Mouse (Mus musculus) midbrain, embryonic 15.5 days (tissue): Measurements from ENCODE around the gene Nrros. TPM values are rescaled to one million over a fixed set of nuclear protein-coding genes. Genes with fewer than 3 reads are reported as not detected.
"Not testable (repeated sequence)": the region's sequence is repeated elsewhere in the genome, so short reads cannot be mapped to it uniquely, and the experiment has no call there.

Experiments
- ATAC-seq: fragments of 200-750 bp; cut with Nextera tagmentation; replicated peaks from 2 replicates; pipeline ENCODE4 v1.8.0; 2017; ENCODE audit warnings: moderate TSS enrichment
- H3K27ac ChIP-seq: fragments of 300-500 bp; sonication (generic); 2 replicates; pipeline ENCODE4 v1.5.1; 2015; ENCODE audit warnings: mild to moderate bottlenecking, inconsistent platforms
- H3K27me3 ChIP-seq: fragments of 300-500 bp; sonication (generic); replicated peaks from 2 replicates; pipeline ENCODE4 v1.6.1; 2015; ENCODE audit warnings: inconsistent platforms
- H3K36me3 ChIP-seq: fragments of 300-500 bp; sonication (generic); replicated peaks from 2 replicates; pipeline ENCODE4 v1.6.1; 2015; ENCODE audit warnings: inconsistent platforms
- H3K4me1 ChIP-seq: fragments of 300-500 bp; sonication (generic); 2 replicates; pipeline ENCODE4 v1.6.1; 2015; ENCODE audit warnings: inconsistent platforms
- H3K4me2 ChIP-seq: fragments of 300-500 bp; sonication (generic); 2 replicates; pipeline ENCODE4 v1.6.1; 2015; ENCODE audit warnings: inconsistent platforms, mild to moderate bottlenecking, moderate library complexity
- H3K4me3 ChIP-seq: fragments of 300-500 bp; sonication (generic); 2 replicates; pipeline ENCODE4 v1.5.1; 2015; ENCODE audit warnings: mild to moderate bottlenecking, inconsistent platforms
- H3K9ac ChIP-seq: fragments of 300-500 bp; sonication (generic); 2 replicates; pipeline ENCODE4 v1.6.1; 2015; ENCODE audit warnings: mild to moderate bottlenecking, inconsistent platforms
- H3K9me3 ChIP-seq: fragments of 300-500 bp; sonication (generic); 2 replicates; pipeline ENCODE4 v1.6.1; 2016; ENCODE audit warnings: inconsistent platforms
- WGBS: fragments of 180-500 bp; shearing (Covaris S2); methylation state at CpG from one replicate; pipeline ENCODE4 v1.1.7; 2015; ENCODE audit warnings: mixed read lengths; 5-methylcytosine and 5-hydroxymethylcytosine counted together
- polyA plus RNA-seq: library from polyadenylated mRNA; unstranded; fragments of >200 nt; fragmentation: Nextera tagmentation; extraction: Ambion mirVana; gene quantifications from 2 replicates; pipeline ENCODE4 v1.2.1, GENCODE M21; 2015

The Nrros gene
- polyA plus RNA-seq, 1 experiment from 2014 or later = 8.6 TPM

DNA sequence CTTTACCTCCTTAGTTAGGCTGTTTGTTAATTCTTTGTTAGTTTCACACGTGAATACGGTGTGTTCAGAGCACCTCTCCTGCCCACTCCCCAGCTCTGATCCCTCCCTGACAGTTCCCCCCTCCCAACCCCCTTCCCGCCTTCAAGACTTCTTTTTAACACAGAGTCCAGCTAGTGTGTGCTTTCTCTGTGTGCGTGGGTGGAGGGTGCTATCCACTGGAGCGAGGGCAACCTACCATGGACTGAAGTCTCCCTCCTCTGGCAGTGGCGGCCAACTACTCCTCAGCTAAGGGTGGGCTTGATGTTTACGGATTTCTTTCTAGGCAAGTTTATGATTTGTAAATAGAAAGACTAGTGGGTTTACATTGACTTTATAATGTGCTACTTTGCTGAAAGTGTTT lies 57.2 kb downstream of the Nrros start:
- Histone ChIP-seq H3K27me3 (no peaks in the 10 kb centered on the region), H3K9me3 (no peaks in the 10 kb centered on the region), H3K27ac (no peak overlapping the region), H3K4me2 (no peak overlapping the region), H3K36me3 (peaks cover 21% of the 10 kb centered on the region), H3K9ac (no peak overlapping the region), H3K4me3 (no peak overlapping the region), H3K4me1 (no peaks in the 10 kb centered on the region)
- ATAC-seq = no peak
- WGBS = 84% methylated on average over 7 of the region's 7 CpGs

DNA sequence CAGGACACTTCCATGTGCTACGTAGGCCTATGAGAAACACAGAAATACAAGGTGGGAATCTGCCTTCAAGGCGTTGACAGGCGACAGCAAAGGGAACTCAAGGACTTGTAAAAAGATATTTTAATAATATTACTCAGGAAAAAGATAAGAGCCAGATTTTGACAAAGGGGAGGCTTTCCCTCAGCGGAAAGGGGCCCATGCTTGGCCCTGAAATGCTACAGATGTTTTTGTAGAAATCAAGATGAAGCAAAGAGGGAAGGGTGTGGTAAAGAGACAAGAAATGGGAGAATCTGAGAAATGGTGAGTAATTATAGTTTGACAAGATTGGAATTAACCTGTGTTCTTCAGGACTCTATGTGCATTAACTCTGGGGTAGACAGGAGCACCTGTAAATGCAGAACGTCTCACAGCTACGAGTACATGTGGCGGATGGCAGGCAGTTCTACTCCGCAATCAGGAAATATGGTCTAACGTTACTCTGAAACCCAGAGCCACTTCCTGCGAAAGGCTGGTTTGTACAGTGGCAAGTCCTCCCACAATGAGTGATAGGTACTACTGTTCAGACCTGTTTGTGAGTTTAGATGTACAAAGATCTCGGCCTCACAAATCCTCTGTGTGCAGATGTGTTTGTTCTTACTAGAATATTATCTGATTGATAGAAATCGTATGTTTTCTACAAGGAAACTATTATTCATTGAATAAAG lies 57.9 kb downstream of the Nrros start:
- no peak overlapping the region for H3K4me2 ChIP-seq
- peaks cover 25% of the 10 kb centered on the region for H3K36me3 ChIP-seq
- no peaks in the 10 kb centered on the region for H3K4me1 ChIP-seq
- no peaks in the 10 kb centered on the region for H3K27me3 ChIP-seq
- no peak overlapping the region for H3K4me3 ChIP-seq
- H3K9me3 ChIP-seq = no peaks in the 10 kb centered on the region
- no peak for ATAC-seq
- 92% methylated on average over 12 of the region's 12 CpGs for WGBS
- H3K9ac ChIP-seq = no peak overlapping the region
- no peak overlapping the region for H3K27ac ChIP-seq

DNA sequence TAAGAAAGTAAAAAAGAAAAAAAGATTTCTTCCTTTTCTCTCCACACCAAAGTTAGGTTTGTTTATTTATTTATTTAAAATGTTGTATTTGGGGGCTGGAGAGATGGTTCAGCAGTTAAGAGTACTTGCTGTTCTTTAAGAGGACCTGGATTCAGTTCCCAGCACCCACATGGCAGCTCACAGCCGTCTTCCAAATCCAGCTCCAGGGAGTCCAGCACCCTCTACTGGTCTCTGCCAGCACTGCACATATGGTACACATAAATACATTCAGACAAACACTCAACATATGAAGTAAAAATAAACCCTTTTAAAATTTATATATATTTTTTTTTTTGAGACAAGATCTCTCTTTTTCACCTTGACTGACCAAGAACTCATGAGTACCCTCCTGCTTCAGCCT lies 59.7 kb downstream of the Nrros start:
- Histone ChIP-seq H3K4me1 (no peaks in the 10 kb centered on the region), H3K4me3 (no peak overlapping the region), H3K9me3 (no peaks in the 10 kb centered on the region), H3K27me3 (no peaks in the 10 kb centered on the region), H3K36me3 (peaks cover 26% of the 10 kb centered on the region), H3K4me2 (no peak overlapping the region), H3K27ac (no peak overlapping the region), H3K9ac (no peak overlapping the region)
- WGBS = 92% methylated on average over 1 of the region's 1 CpGs
- no peak for ATAC-seq

DNA sequence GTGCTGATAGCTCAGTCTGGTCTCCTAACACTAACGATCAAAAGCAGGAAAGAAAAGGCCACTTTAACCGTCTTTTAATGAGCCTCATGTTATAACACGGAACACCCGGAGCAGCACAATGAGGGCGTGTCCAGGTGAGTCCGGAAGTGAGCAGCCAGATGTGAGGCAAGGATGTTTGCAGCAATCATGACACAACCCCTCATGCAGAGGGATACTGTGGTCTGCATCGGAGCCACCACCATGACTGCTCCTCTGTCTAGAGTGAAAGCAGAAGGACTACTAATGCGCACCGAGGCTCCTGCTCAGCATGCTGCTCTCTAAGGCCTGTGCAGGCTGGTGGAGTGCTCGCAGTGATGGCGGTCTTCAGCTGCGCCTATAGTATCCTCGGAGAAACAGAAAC lies 63.1 kb downstream of the Nrros start:
- H3K36me3 ChIP-seq = peaks cover 19% of the 10 kb centered on the region; the same call in 1 of the 2 replicates
- peaks cover 21% of the 10 kb centered on the region for H3K4me1 ChIP-seq
- WGBS = 94% methylated on average over 13 of the region's 13 CpGs
- no peak overlapping the region for H3K9ac ChIP-seq
- no peak overlapping the region for H3K4me3 ChIP-seq
- no peak for ATAC-seq
- H3K9me3 ChIP-seq = no peaks in the 10 kb centered on the region
- no peak overlapping the region for H3K4me2 ChIP-seq
- H3K27me3 ChIP-seq = no peaks in the 10 kb centered on the region
- H3K27ac ChIP-seq = no peak overlapping the region

DNA sequence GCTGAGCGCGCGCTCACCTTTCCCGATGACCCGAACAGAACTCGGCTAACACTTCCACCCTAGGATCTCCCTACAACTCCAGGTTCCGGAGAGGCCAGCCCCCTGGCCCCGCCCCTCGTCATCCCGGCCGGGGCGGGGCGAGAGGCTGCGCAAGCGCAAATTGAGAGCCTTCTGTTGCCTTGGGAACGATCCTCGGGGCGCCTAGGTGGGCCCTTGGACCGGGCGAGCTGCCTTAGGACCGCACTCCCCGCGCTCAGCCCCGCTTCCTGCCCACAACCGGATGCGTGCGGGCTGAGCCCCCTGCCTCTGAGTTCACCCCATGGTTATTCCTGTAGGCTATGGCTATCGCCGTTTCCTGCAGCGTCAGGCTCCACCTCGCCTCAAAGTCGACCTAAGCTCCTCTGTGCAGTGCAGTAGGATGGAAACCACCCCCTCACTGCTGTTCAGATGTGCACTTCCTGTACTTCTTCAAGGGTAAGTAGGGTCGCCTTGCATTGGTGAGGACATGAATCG lies 65.7 kb downstream of the Nrros start, which contains the start of the genes Pigx and Cep19:
Gene Pigx, minus strand, starts transcription at position 103 of the 513 bp plus-strand sequence.
Gene Cep19, plus strand, starts transcription at position 163 of the 513 bp plus-strand sequence.
- peak within 1 kb of the TSS; percentile 90 for H3K4me3 ChIP-seq
- H3K4me2 ChIP-seq = peak within 1 kb of the TSS; percentile 66
- H3K4me1 ChIP-seq = peaks cover 21% of the 10 kb centered on the region
- peak within 1 kb of the TSS; percentile 77 for H3K9ac ChIP-seq
- peak; percentile 98 for ATAC-seq
- H3K9me3 ChIP-seq = no peaks in the 10 kb centered on the region
- peak within 1 kb of the TSS; percentile 85 for H3K27ac ChIP-seq
- WGBS = 0% methylated on average over 34 of the region's 34 CpGs
- H3K36me3 ChIP-seq = peaks cover 6% of the 10 kb centered on the region; the same call in 1 of the 2 replicates
- no peaks in the 10 kb centered on the region for H3K27me3 ChIP-seq

DNA sequence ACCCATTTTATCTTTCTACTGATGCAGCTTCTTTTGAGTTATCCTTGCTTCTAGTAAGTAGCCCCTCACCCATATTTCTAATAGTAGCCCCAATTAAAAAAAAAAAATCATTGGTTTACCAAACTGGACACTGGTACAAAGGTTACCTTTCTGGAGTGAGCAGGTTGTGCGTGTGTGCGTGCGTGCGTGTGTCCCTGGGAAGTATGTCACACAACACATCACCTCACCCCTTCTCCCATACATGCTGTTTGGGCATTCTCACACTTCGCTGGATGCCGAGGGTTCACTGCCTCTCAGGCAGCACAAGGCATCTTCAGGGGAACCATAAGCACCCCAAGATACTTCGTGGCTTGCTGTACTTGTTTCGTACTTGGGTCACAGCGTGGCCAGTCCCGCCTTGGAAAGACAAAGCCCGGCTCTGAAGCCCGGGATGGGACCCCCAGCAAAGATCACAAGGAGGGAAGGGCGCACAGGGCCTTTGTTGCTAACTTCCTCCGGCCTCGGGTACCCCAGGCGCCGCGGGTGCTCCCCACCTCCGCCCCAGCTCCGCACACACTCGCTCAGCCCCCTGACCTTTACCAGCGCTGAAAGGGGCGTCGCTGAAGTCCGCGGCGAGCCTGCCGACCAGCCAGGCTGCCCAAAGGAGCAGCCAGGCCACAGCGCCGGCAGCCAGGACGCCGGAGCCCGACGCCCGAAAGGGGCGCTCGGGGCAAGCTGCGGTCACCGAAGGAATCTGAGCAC lies 66.3 kb downstream of the Nrros start:
- 0% methylated on average over 38 of the region's 39 CpGs for WGBS
- peak; percentile 80 for ATAC-seq
- peaks cover 6% of the 10 kb centered on the region; the same call in 1 of the 2 replicates for H3K36me3 ChIP-seq

DNA sequence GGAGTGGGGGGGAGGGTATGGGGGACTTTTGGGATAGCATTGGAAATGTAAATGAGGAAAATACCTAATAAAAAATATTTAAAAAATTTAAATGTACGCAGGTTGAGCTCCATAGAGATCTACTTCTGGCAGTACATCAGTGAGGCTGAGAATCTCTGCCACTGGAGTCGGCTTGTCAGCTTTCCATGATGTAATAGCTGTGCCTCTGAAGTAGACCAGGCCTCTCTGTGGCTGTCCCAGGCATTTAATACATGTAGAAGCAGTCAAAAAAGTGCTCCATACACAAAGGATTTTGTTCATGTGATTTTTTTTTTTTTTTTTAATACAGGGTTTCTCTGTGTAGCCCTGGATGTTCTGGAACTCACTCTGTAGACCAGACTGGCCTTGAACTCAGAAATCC lies 67.6 kb downstream of the Nrros start:
- not testable (repeated sequence) for H3K27me3 ChIP-seq, ATAC-seq, H3K36me3 ChIP-seq, H3K27ac ChIP-seq, H3K9ac ChIP-seq, H3K9me3 ChIP-seq, H3K4me3 ChIP-seq, H3K4me2 ChIP-seq
- 91% methylated on average over 2 of the region's 2 CpGs for WGBS
- peaks cover 21% of the 10 kb centered on the region for H3K4me1 ChIP-seq

More for the DNA sequence above, 66.3 kb downstream of the Nrros start:
- H3K4me1 ChIP-seq = peaks cover 21% of the 10 kb centered on the region
- peak overlapping the region; percentile 85 for H3K27ac ChIP-seq
- H3K9me3 ChIP-seq = no peaks in the 10 kb centered on the region
- H3K27me3 ChIP-seq = no peaks in the 10 kb centered on the region
- peak overlapping the region; percentile 77 for H3K9ac ChIP-seq
- peak overlapping the region; percentile 90 for H3K4me3 ChIP-seq
- H3K4me2 ChIP-seq = peak overlapping the region; percentile 66

Other genes starting within 250 kb of the Nrros start
- 2.8 and 3.4 TPM in 2 replicates for gene Pigz, start 231.7 kb downstream of the Nrros start, polyA plus RNA-seq
- 115 and 121 TPM in 2 replicates for gene 0610012G03Rik, start 217.1 kb downstream of the Nrros start, polyA plus RNA-seq
- gene Ncbp2, start 217.1 kb downstream of the Nrros start, polyA plus RNA-seq = 98.1 and 98.9 TPM in 2 replicates
- 16.0 and 17.8 TPM in 2 replicates for gene Senp5, start 162.3 kb downstream of the Nrros start, polyA plus RNA-seq
- gene Pak2, start 86.3 kb downstream of the Nrros start, polyA plus RNA-seq = 36.2 and 37.6 TPM in 2 replicates
- 106 and 109 TPM in 2 replicates for gene Pigx, start 65.9 kb downstream of the Nrros start, polyA plus RNA-seq
- 43.2 and 45.2 TPM in 2 replicates for gene Cep19, start 65.8 kb downstream of the Nrros start, polyA plus RNA-seq
- gene Bex6, start 14.2 kb upstream of the Nrros start, polyA plus RNA-seq = not detected in 2 replicates
- 21.1 and 22.6 TPM in 2 replicates for gene Fbxo45, start 81.6 kb upstream of the Nrros start, polyA plus RNA-seq
- gene Wdr53, start 81.6 kb upstream of the Nrros start, polyA plus RNA-seq = 13.7 and 15.6 TPM in 2 replicates
- 0.13 TPM in 1 of 2 replicates, not detected in the other for gene Smco1, start 105.9 kb upstream of the Nrros start, polyA plus RNA-seq
- 28.4 and 30.5 TPM in 2 replicates for gene Rnf168, start 111.9 kb upstream of the Nrros start, polyA plus RNA-seq
- gene Ubxn7, start 166.7 kb upstream of the Nrros start, polyA plus RNA-seq = 22.0 and 25.7 TPM in 2 replicates
- not detected in 2 replicates for gene Tm4sf19, start 234.9 kb upstream of the Nrros start, polyA plus RNA-seq